Mouse (Mus musculus) kidney, postnatal 14 days (tissue): ENCODE measurements around the gene Grin2c.
A peak's percentile ranks its signal among the peaks of the same experiment; 100 is the strongest.

Experiments
- DNase-seq: peaks from one replicate; pipeline ENCODE4 v3.0.0; 2022; ENCODE audit warnings: mixed read lengths

Gene Grin2c

DNA sequence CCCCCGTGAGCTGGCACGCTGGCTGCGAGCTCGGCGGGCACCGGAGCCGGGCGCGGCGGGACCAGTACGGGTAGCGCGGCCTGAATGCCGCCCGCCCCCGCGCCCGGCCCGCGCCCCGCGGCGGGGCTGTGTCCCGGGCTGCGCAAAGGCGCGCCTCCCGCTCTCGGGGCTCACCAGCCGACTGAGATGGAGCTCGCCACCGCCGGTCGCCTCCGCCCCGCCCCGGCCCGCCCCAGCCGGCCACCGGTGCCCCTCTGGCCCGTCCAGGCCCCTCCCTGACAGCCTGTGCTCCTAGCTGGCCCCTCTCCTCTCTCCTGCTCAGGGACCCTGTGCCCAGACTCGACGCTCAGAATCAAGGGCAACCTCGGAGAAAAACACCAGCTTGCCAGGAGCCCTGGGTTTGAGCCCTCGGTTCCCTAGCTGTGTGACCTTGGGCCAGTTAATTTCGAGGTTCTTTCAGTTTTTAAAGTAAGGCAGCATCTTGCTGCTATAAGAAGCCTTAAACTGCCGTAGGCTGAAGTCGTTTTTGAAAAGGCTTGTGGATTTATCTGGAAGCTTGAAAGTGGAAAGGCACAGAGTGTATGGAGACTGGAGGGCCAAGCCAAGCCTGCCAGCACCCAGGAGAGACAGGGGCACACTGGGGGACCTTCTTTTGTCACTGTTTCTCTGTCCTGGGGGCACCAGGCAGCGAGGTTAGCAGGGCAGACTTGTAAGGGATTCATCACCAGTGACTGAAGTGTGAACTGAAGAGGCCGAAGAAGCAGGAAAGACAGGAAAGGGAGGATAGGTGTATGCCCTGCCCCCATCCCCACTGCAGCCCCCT lies at the start of gene Grin2c:
Gene Grin2c, minus strand, starts transcription at position 183 of the 823 bp plus-strand sequence.
- DNase-seq = no peak

DNA sequence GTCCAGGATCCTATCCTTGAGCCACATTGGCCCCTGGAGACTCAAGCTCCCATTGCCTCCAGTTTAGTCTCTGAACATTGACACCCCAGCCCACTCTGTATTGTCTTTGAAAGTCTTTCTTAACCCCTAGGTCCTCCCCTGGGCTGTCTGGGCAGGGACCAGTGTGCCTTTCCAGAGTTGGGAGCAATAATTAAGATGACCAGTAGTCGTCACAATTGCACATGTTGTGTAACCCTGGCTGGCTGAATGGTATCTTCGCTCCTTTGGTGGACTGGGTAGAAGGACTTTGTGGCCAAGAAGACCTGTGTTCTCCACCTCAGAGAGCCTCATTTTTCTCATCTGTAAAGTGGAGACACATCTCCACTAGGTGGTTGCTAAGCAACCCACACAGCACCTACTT lies 47.2 kb upstream of the Grin2c start:
- DNase-seq = no peak

DNA sequence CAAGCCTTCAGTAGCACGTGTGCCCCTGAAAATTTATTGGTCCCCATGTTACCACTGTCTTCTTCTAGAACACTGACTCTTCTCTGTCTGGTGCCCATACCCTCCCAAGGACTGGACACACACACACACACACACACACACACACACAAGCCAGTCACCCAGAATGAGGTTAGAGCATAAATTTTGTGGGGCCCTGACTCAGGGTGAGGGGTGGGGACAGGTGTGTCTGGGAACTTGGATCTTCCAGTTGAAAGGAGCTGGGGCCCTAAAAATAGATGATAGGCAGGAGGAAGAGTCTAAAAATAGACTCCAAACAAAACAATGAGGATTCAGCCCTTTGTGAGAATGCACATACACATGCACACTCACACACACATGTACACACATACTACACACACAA lies 41.7 kb upstream of the Grin2c start:
- DNase-seq = no peak

DNA sequence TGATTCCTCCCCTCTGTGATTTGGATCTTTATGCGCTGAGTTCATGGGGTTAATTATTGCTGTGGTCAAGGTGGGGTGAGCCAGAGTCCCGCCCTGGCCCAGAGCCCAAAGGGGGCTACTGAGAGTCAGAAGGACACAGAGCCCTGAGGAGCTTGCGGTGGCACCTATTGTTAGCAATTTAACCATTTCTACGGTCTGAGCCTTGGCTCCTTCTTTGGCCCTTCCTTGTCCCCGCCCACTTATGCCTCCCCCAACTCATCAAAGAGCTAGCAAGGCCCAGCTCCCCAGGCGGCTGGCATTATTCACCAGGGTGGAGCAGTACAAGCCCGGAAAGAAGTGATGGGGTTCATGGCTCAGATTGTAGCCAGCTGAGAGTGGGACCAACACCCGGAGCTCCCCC lies 39.8 kb upstream of the Grin2c start, which contains the start of gene Otop2:
Gene Otop2, plus strand, starts transcription at position 301 of the 400 bp plus-strand sequence.
- DNase-seq = no peak

DNA sequence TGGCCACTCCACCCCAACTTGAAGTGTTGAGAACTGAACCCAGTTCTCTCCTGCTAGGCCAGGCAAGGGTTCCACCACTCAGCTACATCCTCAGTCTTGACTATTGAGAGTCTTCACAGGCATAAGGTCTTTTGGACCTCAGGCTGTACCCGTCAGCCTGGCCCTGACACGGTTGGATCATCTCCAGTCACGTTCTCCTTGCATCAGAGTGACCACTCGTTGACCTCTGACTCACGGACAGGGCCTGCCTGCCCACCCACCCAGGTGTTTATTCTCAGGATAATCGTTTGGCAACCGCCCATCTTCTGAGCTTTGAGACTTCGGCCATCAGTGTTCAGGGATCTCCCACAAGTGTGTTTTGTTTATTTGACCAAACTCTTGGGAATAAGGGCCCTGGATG lies 36.1 kb upstream of the Grin2c start:
- DNase-seq = no peak

DNA sequence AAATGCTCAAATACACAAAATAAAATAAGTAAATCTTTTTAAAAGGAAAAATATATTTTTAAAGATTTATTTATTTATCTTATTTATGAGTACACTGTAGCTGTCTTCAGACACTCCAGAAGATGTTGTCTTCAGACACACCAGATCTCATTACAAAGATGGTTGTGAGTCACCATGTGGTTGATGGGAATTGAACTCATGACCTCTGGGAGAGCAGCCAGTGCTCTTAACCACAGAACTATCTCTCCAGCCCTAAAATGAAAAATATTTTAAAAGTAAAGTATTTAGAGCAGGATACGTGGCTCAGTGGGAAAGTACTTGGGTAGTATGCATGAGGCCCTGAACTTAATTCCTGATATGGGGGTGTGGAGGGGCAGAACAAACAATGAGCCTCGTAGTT lies 34.3 kb upstream of the Grin2c start:
- no peak for DNase-seq

DNA sequence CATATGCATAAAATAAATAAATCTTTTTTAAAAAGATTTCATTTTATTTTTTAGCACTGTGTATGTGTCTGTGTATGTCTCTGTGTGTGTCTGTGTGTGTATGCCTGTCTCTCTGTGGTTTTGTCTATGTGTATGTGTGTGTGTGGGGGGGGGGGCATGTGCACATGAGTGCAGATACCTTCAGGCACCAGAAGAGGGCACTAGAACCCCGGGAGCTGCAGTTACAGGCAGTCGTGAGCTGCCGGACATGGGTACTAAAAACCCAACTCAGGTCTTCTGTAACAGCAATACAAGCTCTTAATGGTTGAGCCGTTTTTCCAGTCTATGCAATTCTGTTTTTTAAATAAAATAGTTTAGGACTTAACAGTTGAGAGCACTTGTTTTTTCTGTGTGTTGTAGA lies 33.7 kb upstream of the Grin2c start:
- no peak for DNase-seq

DNA sequence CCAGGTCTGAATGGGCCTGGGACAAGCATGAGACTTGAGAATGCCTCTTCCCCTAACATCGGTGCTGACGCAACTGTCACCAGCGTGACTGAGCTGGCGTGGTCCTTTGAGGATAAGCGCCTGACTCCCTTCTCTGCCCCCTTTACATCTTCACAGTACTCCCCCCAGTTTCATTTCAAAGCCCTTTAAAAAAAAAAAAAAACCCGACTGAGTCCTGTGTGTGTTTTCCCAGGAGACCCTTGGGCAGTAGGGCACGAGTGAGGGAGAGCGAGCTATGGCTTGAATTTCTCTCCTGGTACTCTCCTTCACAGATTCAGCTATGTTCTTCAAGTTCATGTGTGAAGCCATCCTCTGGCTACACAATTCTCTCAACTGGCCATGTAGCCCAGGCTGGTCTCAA lies 31.1 kb upstream of the Grin2c start:
- no peak for DNase-seq

DNA sequence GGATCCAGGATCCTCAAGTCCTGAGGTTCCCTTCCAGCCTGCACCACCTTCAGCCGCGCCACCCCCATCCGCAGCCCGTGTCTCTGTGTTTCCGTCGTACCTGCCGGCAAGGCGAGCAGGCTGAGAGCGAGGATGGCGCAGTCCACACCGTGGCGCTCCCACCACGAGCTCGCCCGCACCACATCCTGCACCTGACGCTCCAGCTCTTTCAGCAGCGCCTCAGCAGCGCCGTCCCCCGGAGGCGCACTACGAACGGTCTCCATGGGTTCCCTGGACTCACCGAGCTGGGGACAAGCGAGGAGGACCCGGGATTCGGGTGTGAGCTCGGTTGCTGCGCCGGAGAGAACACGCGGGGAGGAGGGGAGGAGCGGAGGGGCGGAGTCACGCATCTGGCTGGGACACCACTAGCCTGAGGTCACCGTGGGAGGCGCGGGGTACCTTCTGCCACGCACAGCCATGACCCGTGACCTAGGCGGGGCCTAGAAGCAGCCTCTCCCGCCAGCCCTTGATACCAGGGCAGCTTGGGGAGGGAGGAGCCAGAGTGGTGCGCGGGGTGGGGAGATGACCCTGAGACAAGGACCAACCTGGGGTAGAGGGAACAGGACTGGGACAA lies 30.3 kb upstream of the Grin2c start, which contains the start of gene Fads6:
Gene Fads6, minus strand, starts transcription at position 450 of the 613 bp plus-strand sequence.
- peak; percentile 72 for DNase-seq

DNA sequence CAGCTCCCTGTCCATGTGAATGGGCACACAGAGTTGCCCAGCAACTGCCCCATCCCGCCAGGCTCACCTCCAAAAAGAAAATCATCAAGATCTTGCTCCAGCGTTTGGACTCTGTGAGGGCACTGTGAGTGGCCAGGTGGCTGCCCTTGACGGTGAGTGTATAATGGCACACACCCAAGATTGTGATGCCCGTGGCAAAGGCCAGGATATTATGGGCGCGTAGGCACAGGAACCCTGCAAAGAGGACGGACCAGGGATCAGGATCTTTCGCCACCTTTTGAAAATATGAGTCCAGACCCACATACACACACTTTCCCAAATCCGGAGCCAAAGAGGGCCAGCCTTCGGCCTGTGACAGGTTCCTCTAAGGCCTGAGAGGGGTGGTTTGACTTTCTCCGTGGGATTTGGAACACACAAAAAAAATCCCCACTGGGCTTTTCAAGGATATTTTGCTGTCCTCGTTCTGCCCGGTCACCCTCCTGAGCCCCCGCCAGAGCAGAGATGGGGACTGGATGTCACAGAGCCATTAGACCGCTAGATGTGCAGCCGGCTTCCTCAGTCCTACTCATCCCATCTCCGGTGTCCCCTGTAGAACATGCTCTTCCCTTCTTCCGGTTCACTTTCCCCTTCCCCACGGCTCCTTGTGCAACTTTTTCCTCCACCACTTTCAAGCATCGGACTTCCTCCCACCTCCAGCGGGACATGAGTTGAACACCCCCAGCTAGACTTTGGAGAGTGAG lies 29.6 kb upstream of the Grin2c start:
- DNase-seq = no peak

DNA sequence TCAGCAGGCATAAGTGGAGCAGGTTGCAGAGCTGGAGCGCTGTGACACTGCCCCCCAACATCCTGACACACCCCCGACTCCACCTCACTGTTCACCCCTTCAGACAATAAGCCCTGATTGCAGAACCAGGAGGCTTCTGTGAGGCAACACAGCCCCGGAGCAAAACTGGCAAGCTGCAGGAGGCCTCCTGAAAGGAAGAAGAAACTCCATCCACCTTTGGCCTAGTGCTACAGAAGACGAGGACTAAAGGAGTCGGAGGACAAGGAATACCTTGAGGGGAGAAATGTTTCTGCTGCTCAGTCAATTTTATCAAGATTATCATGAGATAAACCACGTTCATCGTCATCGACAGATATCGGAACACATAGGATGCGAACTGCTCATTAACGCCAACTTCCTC lies 28.9 kb upstream of the Grin2c start:
- no peak for DNase-seq

DNA sequence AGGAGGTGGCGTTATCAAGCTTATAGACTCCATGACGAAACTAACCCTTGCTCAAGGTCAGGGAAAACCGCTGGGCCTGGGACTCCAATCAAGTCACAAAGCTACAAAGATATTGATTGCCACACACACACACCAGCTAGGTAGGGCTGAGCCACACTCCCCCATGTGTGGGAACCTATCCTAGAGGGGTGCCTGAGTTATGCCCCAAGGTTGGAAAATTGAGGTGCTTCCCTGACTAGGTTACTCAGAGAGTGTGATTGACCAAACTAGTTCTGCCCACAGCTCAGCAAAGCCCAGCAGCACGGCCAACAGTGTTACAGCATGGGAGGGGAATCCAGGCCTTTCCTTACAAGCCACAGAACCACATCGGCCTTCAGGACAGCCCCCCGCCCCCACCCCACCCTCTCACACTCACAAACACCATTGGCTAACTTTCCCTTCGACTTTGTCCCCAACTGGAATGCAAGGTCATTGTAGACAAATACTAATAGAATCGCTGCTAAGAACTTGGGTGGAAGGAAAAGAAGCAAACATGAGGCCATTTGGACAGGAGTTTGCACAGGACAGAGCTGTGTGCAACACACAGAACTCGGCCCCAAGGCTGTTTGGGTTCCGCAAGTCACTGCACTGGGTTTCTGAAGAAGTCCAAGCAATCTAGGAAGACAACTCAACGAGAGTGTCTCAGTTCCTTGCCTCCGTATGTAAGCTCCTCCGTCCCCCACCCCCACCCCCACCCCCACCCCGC lies 25.8 kb upstream of the Grin2c start:
- DNase-seq = peak; percentile 65

DNA sequence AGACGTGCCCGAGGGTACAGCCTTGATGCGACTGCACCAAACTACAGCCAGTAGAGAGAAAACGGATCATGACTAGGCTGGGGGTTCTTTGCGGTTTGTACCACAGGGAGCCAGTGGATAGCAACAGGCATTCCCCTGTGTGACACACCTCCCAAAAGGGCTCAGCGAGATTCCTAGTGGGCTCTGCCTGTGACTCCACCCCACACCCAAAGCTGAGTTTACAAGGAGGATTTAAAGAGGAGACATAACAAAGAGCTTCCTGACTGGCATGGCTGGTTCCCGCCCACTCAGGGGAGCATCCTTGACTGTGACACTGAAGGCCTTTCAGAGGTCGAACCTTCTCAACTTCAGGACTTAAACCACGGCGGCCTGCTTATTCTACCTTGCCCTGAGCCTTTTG lies 24.5 kb upstream of the Grin2c start:
- no peak for DNase-seq

DNA sequence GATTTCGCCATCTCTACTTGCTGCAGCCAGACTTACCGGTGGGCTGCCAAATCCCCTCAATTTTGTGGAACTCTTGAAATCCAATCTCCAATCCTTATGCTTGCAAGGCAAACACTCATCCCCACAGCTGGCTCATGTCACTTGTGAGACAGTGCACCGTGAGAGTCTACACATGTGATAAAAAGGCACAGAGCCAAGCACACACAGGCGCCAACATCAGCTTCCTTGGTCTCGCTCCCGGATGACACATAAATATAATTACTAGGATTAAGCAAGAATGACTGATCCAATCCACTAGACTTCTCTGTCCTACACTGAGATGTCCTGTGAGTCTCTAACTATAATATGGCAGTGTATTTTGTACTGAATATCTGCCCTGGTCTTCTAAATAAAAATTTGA lies 23.9 kb upstream of the Grin2c start:
- DNase-seq = peak; percentile 87

DNA sequence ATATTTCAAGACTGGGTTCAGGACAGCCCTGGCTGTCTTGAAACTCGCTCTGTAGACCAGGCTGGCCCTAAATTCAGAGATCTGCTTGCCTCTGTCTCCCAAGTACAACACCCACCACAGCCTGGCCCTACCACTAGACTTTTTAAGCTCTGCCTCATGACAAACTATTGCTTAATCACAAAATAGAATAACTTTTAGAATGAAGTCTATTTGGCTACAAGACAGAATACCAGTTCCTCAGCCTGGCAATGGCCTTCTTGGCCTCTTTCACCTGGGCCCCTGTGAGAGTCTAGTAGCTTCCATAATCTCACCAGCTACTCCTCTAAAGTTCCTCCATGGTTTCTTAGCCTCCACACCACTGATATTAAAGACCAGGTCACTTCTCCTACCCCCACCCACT lies 23.3 kb upstream of the Grin2c start:
- DNase-seq = no peak

DNA sequence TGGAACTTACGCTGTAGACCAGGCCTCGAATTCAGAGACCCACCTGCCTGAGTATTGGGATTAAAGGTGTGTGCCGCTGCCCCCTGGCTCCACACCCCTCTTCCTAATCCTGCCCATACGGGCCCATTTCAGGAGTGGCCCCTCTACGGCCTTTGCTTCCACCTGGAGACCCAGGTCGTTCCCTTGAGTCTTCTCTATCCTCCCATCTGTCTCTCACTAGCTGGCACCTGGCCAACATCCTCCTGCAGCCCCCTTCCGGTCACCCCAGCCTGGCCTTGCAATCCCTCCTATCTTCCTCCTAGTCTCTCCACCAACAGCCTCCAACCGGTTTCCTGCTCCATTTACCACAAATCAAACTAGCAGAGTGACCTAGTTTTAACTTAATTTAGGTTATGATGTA lies 22.8 kb upstream of the Grin2c start:
- peak; percentile 52 for DNase-seq

DNA sequence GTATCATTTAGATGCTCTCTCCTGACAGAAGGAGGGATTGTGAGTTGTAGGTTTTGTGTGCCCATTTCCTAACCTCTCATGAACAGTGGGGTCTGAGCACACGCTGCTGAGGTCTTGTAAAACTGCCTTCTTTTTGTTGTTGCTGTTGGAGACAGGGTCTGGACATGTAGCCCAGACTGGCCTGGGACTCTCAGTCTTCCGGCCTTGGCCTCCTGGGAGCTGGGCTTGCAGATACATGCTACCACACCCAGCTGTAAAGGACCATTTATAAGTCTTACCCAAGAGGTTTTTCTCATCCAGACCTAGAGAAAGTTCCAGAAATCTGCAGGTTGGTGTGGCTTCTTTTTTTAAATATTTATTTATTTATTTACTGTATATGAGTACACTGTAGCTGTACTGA lies 21.3 kb upstream of the Grin2c start:
- no peak for DNase-seq

DNA sequence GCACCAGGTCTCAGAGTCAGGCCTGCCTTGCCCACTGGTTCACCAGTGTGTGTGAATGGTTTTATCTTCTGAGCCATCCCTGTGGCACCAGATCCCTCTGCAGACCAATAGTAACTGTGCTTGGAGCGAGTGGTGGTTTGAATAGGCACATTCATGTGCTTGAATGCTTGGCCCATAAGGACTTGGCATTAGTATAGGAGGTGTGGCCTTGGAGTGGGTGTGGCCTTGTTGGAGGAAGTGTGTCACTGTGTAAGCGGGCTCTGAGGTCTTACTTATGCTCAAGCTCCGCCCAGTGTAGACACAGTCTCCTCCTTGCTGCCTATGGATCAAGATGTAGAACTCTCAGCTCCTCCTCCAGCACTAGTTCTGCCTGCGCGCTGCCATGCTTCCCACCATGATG lies 20.3 kb upstream of the Grin2c start:
- no peak for DNase-seq

DNA sequence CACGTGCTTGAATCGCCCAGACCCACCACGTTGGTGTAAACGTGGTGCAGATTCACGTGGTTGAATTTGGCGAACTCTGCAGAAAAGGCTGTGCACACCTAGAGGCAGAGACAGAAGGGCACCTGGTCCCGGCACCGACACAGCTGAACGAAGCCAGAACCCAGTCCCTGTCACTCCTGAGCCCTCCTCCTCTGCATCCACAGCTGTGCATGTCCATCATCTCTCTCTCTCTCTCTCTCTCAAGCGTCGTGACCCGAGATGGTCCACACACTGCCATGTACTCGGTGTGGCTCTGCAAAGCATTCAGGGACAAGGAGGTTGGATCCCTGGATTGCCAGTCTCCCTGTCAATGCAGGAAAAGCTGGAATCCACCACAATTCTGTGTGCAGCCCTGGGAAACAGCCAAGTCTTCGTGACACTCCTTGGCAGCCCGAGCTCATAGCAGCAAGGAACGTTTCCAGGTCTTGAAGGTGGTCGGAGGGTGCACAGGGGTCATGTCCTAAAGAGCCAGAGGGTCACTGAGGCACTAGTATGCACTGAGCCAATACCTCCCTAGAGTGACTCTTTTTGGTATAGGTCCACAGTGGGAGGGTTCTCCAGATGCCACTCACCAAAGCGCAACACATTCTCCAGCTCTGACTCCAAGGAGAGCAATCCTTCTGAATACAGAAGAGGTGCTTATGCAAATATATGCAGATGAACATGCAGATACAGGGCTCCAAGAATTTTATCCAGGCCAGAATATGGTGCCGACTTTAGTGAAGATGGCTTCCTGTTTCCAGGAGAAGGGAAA lies 19.4 kb upstream of the Grin2c start:
- no peak for DNase-seq

DNA sequence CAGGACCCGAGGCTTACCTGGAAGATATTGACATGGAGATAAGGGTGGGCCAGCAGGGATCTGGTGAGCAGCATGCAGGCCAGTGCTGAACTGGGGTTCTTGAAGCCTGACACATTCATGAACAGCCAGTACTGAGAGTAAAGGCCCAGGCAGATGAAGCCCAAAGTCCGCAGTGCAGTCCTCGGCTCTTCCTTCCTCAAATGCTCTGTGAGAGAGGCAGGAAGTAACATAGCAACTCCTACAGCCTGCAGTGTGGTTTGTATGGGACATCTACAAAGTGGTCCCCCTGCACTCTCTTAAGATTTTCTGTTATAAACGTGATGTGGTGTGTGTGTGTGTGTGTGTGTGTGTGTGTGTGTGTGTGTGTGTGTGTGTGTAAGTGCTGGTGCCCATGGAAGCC lies 18.2 kb upstream of the Grin2c start:
- DNase-seq = no peak

DNA sequence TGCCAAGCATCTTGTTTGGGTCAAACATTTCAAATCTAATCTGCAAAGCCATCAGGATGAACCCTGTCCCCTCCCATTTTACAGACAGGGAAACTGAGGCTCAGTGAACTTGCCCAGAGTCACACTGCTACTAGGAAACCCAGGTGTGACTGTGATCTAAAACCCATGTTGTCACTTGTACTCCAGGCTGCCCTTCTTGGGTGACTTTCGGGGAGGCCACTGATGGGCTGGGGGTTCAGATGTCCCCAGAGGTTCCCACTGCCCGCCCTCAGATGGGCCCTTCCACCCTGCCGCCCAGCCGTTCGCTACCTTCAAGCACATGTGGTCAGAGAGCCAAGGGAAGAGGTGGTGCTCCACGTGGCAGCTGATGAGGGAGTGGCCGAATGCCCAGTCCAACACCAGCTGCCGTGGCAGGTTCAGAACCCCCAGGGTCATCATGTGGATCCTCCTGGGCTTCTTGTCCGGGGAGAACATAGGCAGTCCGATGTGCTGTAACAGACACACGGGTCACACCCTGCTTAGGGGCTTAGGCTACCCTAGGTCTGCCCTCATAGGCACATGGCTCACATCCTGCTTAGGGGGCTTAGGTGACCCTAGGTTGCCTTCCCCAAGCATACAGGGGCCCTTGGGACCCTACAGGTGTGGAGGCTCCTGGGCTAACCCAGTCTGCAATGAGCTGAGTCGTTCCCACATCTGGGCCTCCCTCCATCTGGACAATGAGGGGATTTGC lies 17.0 kb upstream of the Grin2c start:
- DNase-seq = no peak

DNA sequence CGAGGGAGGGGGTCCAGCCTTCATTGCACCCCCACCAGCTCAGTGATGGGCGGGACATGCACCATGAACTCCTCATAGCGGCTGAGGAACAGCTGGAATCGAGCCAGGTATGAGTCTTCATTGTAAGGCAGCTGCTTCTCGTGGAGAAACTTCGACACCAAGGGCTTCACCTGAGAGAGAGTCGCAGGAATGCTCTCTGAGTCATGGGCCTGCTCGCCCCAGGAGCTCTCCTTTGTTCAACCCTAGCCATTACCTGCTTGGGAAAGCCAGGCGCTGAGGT lies 16.4 kb upstream of the Grin2c start:
- no peak for DNase-seq
